Mouse (Mus musculus) urinary bladder, postnatal 14 days (tissue): ENCODE measurements around the gene Zfp868.
"Not testable (repeated sequence)": the region's sequence is repeated elsewhere in the genome, so short reads cannot be mapped to it uniquely, and the experiment has no call there.

Experiments used
- DNase-seq: peaks from one replicate; pipeline ENCODE4 v3.0.0; 2021; ENCODE audit warnings: low spot score

Zfp868 gene

DNA sequence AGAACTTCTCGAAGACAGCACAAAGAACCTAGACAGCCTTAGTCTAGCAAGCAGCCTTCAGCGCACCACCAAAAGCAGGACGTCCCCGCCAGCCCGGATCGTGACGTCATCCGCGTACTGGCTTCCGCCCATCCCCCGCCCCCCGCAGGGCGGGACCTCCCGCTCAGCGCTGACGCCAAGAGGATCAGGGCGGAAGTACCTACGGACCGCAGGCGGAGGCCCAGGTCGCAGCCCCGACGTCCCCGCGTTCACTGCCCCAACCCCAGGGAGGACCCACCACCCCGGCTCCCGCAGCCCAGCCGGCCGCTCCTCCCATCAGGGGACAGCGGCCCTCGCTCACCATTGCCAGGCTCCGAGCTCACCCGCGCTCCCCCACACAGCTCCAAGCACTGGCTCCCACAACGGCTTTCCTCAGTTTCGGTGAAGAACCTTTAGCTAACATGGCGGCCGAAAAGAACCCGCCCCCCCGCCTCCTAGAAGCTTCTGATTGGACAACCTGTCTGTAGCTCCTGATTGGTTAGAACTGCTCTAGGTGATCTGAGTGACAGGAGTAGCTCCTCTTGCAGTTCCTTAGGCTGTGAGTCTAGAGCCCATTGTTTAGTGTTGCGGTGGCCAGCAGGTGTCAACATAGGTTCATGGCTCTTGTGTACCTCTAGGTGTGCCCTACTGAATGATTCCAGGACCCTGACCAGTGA lies at the start of gene Zfp868:
Zfp868 (minus strand) TSS at position 454 of the 695 bp plus-strand sequence.
- DNase-seq = peak; percentile 99

DNA sequence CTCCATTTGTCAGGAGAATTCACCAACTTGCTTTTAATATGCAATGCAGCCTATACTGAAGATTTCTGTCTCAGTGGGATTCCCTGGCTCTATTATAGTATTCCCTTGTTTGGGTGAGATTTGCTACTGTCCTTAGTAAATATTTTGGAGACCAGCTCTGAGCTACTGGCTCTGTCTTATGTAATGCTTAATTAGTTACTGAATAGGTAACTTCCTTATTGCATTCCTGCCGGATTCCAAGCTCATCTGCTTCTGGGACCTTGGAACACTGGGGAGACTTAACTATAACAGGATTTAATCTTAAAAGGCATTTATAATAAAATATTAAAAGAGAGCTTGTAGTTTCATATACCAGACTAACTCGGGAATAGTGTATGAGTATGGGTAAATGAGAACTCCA lies 39.7 kb upstream of the Zfp868 start:
- not testable (repeated sequence) for DNase-seq

DNA sequence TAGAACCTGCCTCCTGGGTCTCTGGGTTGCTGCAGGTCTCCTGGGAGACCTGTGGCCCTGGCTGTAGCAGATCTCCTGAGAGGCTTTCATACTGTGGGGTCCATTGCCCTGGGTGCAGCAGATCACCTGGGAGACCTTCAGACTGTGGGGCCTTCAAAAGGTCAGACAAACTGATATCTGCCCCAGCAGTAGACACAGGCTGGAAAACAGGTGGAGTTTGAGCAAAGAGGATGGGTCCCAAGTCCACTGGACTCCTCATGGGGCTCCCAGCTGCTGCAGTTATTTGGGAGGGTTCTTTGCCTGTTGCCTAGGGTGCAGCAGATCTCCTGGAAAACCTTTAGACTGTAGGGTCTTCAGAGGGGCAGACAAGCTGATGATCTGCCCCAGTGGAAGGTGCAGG lies 35.9 kb upstream of the Zfp868 start:
- no peak for DNase-seq

DNA sequence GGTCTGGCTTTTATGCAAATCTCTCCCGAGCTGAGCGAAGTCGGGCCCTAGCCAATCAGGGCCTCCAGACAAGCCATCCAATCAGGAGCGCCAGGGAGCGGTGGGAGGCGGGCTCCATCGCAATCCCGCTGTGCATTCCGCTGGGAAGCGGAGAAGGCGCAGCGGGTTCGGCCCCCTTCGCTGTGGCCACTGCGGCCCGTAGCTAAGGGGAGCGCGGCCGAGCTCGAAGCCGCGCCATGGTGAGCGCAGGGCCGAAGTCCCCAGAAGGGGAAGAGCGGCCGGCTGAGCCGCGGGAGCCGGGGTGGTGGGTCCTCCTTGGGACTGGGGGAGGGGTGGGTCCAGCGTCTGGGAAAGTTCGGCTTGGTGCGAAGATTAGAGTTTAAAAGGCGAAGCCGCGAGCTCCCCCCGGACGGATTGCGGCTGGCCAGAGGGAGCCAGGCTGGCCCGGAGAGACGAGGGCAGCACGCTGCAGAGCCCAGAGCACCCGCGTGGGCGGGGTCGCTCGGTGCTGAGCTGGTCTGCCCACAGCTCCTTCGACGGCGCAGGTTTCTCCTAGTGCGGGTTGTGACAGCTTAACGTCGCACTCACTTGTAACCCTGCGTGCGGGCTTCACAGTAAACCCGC lies 29.1 kb upstream of the Zfp868 start, which contains the start of gene Zfp964:
Zfp964 (plus strand) TSS at position 122 of the 624 bp plus-strand sequence.
- peak; percentile 94 for DNase-seq

DNA sequence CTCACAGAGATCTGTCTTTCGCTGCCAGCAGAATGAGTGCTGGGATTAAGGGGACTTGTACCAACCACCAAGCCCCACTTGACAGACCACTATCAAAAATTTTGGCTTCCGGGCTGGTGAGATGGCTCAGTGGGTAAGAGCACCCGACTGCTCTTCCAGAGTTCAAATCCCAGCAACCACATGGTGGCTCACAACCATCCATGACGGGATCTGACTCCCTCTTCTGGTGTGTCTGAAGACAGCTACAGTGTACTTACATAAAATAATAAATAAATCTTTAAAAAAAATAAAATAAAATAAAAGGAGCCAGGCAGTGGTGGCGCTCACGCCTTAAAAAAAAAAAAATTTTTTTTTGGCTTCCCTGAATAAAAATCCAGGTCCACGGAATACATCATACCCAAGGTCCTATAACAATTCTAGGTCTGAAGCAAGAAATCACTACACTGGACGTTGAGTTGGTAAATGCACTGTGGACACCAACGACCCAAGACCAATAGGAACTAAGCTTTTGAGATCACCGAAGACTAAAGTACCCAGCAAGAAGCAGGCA lies 28.5 kb upstream of the Zfp868 start:
- no peak for DNase-seq

DNA sequence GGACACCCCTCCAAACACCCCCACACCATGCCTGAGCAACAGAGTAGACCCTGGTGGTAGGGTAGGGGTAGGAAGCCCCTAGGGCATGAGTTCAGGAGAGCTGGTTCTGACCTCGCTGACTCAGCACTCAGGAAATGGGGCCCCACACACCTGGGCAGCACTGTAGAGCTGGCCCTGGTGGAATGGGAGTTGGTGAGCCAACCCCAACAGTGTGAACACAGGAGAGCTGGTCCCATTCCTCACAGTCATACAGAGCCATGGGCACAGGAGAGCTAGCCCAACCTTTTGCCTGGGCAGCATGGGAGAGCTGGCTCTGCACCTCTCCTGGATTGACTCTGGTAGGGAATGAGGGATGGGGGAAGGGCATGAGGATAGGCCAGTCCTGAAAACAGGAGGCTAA lies 7.3 kb downstream of the Zfp868 start:
- DNase-seq = no peak

DNA sequence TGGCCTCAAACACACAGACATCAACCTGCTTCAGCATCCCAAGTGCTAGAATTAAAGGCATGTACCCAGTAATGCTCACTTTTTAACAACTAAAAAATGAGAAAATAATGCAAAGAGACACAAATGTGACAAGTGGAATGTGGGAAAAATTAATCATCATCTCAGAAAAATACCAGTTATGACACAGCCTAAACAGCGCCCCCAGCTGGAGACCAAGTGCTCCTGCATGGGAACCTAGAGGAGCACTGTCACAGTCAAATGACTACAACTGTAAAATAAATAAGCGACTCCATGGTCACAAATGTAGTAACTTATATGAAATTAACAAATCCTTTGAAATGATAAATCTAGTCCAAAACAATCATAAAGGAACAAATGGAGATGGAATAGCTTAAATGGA lies 10.7 kb downstream of the Zfp868 start:
- no peak for DNase-seq

DNA sequence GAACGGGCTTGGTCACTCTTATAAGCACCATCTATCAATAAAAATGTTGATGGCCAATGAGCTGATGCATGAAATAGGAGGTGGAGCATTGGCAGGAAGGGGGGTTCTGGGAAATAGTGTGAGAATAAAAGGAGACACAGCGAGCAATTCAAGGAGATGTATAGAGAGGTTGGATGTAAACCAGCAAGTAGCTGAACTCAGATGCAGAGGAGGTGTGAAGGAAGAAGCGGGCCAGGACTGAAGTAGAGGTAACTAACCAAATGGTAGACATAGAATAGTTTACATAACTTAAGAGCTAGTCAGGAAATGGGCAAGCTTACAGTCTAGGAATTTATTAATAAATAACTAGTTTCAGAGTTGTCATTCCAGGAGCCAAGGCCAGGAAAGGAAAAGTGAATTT lies 27.8 kb downstream of the Zfp868 start:
- DNase-seq = not testable (repeated sequence)

DNA sequence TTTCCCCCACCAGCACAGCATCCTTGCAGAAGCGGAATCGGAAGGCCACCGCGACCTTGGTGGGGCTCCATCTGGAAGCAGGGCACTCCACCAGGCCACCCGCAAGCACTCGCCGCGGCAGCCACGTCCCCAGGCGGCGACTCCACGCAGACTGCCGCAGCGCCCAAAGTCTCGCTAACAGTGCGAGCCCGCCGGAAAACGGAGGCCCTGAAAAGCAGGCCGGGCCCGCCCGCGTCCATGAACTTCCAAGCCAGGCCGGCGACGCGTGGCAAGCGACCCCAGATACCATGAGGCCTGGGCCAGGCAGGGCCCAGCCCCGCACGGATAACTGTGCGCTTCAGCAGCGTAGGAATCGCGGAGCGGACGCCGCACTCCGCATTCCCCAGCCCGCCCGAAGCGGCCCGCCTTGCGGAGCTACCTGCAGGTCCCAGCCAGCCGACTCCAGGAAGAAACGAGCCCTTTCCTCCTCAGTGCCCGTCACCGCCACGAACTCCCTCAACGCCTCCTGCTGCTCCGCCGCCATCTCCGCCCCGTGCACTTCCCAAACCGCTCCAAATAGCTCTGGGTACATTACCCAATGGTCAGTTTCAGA lies 40.6 kb downstream of the Zfp868 start:
- DNase-seq = peak; percentile 52

DNA sequence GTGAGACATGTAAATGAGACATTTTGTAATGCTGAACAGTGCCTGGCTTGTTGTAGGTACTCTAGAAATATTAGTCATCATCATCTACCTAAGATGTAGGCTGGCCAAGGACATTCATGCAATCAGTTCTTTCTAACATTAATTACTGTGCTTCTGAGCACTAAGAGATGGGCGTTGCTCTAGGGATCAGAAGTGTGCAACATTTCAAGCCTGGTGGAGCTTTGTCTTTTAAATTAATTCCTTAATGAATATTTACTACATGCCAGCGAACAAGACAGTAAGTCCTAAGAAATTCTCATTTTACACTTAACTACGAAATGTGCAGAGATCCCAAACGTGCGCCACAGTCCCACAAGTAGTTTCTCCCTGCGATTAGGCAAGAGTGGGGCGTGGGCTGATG lies 41.1 kb downstream of the Zfp868 start:
- DNase-seq = not testable (repeated sequence)
